Mouse (Mus musculus) cortical plate, adult 2 months (tissue): ENCODE data around the gene Foxp3.

Experiments
- CTCF ChIP-seq: fragments of 200-500 bp; IDR thresholded peaks from 2 replicates; pipeline ENCODE4 v1.5.1; 2011; ENCODE audit warnings: mild to moderate bottlenecking, control low read depth, low read length; ENCODE audit not compliant: insufficient read depth; ENCODE audit errors: extremely low read depth
- POLR2A ChIP-seq: fragments of 200-500 bp; IDR thresholded peaks from 2 replicates; pipeline ENCODE4 v1.6.1; 2011; ENCODE audit warnings: mild to moderate bottlenecking, low read length, control low read depth; ENCODE audit not compliant: insufficient read depth; ENCODE audit errors: extremely low read depth

DNA sequence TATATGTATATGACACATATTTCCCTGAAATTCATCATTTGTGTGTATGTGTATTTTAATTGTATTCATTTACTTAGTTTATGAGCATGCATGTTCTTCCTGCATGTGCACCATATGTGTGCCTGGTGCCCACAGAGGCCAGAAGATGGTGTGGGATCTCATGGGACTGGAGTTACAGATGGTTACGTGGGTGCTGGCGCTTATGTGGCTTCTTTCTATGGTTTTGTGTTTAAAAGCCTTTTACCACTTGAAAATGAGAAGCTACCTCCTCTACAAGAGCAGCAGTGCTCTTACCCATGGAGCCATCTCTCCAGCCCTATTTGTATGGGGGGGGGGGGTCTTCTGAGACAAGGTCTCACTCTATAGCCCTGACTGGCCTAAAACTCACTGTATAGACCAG, 7.7 kb downstream of the Foxp3 start:
- TF ChIP-seq CTCF (no peak), POLR2A (no peak)
